Mouse (Mus musculus) intestine, postnatal 0 days (tissue): ENCODE measurements around the gene Apip. TPM values are rescaled to one million over a fixed set of nuclear protein-coding genes. Genes with fewer than 3 reads are reported as not detected.

Source experiments
- ATAC-seq: fragments of 200-750 bp; cut with Nextera tagmentation; 2 replicates; pipeline ENCODE4 v1.8.0; 2017; ENCODE audit warnings: mild to moderate bottlenecking, moderate TSS enrichment, moderate library complexity
- H3K27ac ChIP-seq: fragments of 300-500 bp; sonication (generic); 2 replicates; pipeline ENCODE4 v1.5.1; 2014; ENCODE audit warnings: mild to moderate bottlenecking, low read depth, low read length, moderate library complexity
- H3K27me3 ChIP-seq: fragments of 300-500 bp; sonication (generic); replicated peaks from 2 replicates; pipeline ENCODE4 v1.6.1; 2014; ENCODE audit warnings: low read length, mixed read lengths; ENCODE audit not compliant: control insufficient read depth, insufficient read depth
- H3K36me3 ChIP-seq: fragments of 300-500 bp; sonication (generic); 2 replicates; pipeline ENCODE4 v1.6.1; 2014; ENCODE audit warnings: mild to moderate bottlenecking, moderate library complexity; ENCODE audit not compliant: control insufficient read depth, insufficient read depth
- H3K4me1 ChIP-seq: fragments of 300-500 bp; sonication (generic); replicated peaks from 2 replicates; pipeline ENCODE4 v1.6.1; 2014; ENCODE audit warnings: antibody characterized with exemption, low read length, mixed read lengths; ENCODE audit not compliant: control insufficient read depth, insufficient read depth
- H3K4me2 ChIP-seq: fragments of 300-500 bp; sonication (generic); replicated peaks from 2 replicates; pipeline ENCODE4 v1.6.1; 2014; ENCODE audit warnings: low read depth, mild to moderate bottlenecking, moderate library complexity
- H3K4me3 ChIP-seq: fragments of 300-500 bp; sonication (generic); 2 replicates; pipeline ENCODE4 v1.5.1; 2014; ENCODE audit warnings: low read depth, low read length
- H3K9ac ChIP-seq: fragments of 300-500 bp; sonication (generic); 2 replicates; pipeline ENCODE4 v1.6.1; 2014; ENCODE audit warnings: mild to moderate bottlenecking, low read depth, low read length
- H3K9me3 ChIP-seq: fragments of 300-500 bp; sonication (generic); 2 replicates; pipeline ENCODE4 v1.6.1; 2016; ENCODE audit warnings: mixed run types; ENCODE audit not compliant: control insufficient read depth
- CTCF ChIP-seq: sonication (generic); IDR thresholded peaks from 2 replicates; pipeline ENCODE4 v1.5.1; 2016; ENCODE audit warnings: low read depth, mild to moderate bottlenecking, control low read depth, antibody characterized with exemption, moderate library complexity
- WGBS: fragments of 180-500 bp; shearing (Covaris S2); extraction: QIAGEN DNeasy Blood & Tissue Kit; methylation state at CpG from one replicate; pipeline ENCODE4 v1.1.7; 2014; 5-methylcytosine and 5-hydroxymethylcytosine counted together
- polyA plus RNA-seq: library from polyadenylated mRNA; unstranded; fragments of >200 nt; fragmentation: Nextera tagmentation; extraction: Ambion mirVana; gene quantifications from 2 replicates; pipeline ENCODE4 v1.2.1, GENCODE M21; 2015

The Apip gene
- polyA plus RNA-seq, 1 experiment from 2014 or later = 28.8 TPM

DNA sequence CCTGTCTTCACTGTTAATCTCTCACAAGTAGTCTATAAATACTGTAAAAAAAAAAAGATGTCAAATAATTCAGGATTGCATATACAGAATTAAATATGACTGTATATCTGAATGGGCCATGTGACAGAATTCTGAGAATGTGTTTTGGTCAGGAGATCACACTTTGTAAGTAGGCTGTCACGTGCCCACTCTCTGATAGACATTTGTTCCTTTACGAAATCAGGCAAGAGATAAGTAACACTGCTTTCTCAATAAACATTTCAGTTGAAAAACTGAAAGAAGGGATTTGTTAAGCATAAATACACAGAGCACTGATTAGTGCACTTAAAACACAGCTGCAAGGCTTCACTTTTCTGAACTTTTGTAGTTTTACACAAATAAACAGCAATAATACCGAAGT lies 2.9 kb upstream of the Apip start:
- no peaks in the 10 kb centered on the region for H3K9me3 ChIP-seq
- H3K4me1 ChIP-seq = no peaks in the 10 kb centered on the region
- no peak overlapping the region for H3K4me3 ChIP-seq
- no peak for TF ChIP-seq CTCF
- no peak overlapping the region for H3K27ac ChIP-seq
- WGBS = 35% methylated on average over 3 of the region's 3 CpGs
- ATAC-seq = no peak
- H3K9ac ChIP-seq = no peak overlapping the region
- H3K36me3 ChIP-seq = no peaks in the 10 kb centered on the region
- H3K4me2 ChIP-seq = no peak overlapping the region
- H3K27me3 ChIP-seq = no peaks in the 10 kb centered on the region

DNA sequence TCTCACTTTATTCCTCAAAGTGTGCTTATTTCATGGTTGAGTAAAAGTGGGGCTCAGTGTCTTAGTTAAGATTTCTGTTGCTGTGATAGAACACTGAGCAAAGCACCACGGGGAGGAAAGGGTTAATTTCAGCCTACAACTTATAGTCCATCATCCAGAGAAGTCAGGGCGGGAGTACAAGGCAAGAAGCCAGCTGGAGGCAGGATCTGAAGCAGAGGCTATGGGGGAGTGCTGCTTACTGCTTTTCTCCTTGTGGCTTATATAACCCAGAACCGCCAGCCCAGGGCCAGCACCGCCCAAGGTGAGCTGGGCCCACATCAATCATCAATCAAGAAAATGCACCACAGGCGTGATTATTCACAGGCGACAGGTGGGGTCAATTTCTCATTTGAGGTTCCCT lies 7.6 kb downstream of the Apip start:
- no peak for TF ChIP-seq CTCF

DNA sequence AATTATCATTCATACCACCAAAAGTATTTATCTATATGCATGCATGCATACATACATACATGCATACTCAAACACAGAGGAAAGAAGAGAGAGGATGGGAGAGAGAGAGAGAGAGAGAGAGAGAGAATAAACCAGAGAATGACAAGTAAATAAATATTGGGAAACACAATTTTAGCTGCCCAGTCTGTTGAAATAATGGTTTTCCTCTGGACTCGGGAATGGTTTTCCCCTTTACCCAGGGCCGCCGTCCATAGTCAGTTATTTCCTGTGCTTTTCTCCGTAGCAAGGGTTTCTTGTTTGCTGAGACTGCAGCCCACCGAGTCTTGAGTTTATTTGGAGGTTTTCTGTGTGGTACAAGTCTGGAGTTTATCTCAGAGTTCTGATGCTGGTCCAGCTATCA lies 8.2 kb downstream of the Apip start:
- H3K4me1 ChIP-seq = no peaks in the 10 kb centered on the region
- no peaks in the 10 kb centered on the region for H3K27me3 ChIP-seq
- no peak for TF ChIP-seq CTCF
- peaks cover 5% of the 10 kb centered on the region; the same call in 1 of the 2 replicates for H3K36me3 ChIP-seq
- H3K4me2 ChIP-seq = no peak overlapping the region
- H3K27ac ChIP-seq = no peak overlapping the region
- no peak overlapping the region for H3K4me3 ChIP-seq
- H3K9me3 ChIP-seq = no peaks in the 10 kb centered on the region
- no peak for ATAC-seq
- H3K9ac ChIP-seq = no peak overlapping the region
- WGBS = 63% methylated on average over 5 of the region's 5 CpGs

More for the DNA sequence above, 7.6 kb downstream of the Apip start:
- H3K36me3 ChIP-seq = peaks cover 5% of the 10 kb centered on the region; the same call in 1 of the 2 replicates
- no peak overlapping the region for H3K4me2 ChIP-seq
- H3K4me3 ChIP-seq = no peak overlapping the region
- H3K4me1 ChIP-seq = no peaks in the 10 kb centered on the region
- WGBS = 68% methylated on average over 6 of the region's 6 CpGs
- no peaks in the 10 kb centered on the region for H3K27me3 ChIP-seq
- H3K9ac ChIP-seq = no peak overlapping the region
- ATAC-seq = no peak
- H3K9me3 ChIP-seq = no peaks in the 10 kb centered on the region
- H3K27ac ChIP-seq = no peak overlapping the region

DNA sequence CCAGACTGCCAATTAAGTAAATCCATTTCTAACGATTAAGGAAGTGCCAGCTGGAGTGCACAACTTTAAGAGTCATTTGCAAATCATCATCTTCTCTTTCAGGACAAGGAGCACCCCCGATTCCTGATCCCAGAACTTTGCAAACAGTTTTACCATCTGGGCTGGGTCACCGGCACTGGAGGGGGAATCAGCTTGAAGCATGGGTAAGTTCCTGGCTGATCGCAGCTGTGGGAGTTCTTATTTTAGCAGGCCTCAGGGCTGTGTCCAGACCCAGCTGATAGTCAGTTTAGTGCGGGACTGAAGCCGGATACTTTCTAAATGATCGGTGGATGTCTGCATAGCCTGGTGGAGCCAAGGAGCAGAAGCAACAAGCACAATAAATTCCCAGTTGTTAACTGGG lies 9.4 kb downstream of the Apip start:
- Histone ChIP-seq H3K9ac (no peak overlapping the region), H3K27ac (no peak overlapping the region), H3K4me2 (no peak overlapping the region), H3K4me1 (no peaks in the 10 kb centered on the region), H3K9me3 (no peaks in the 10 kb centered on the region), H3K27me3 (no peaks in the 10 kb centered on the region), H3K36me3 (peaks cover 5% of the 10 kb centered on the region; the same call in 1 of the 2 replicates), H3K4me3 (no peak overlapping the region)
- no peak for ATAC-seq
- no peak for TF ChIP-seq CTCF
- 80% methylated on average over 7 of the region's 7 CpGs for WGBS

DNA sequence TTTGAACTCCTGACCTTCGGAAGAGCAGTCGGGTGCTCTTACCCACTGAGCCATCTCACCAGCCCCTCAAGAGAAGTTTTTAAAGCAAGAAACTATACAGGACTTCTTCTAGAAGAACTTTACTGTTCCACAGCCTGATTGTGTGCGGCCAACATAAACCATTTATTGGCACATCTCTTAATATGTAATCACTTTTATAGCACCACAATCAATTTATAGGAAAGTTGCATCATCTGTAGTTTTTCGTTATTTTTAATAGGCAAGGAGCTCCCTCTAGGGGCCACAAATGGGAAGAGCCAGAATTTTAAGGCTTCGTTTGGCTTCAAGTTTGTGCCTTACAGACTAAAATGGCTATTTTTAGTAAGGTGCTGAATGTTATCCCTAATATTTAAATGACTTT lies 11.0 kb downstream of the Apip start:
- Histone ChIP-seq H3K4me3 (no peak overlapping the region), H3K4me2 (no peak overlapping the region), H3K4me1 (no peaks in the 10 kb centered on the region), H3K9me3 (no peaks in the 10 kb centered on the region), H3K36me3 (peaks cover 16% of the 10 kb centered on the region; the same call in 1 of the 2 replicates), H3K27ac (no peak overlapping the region), H3K9ac (no peak overlapping the region), H3K27me3 (no peaks in the 10 kb centered on the region)
- WGBS = 50% methylated on average over 5 of the region's 5 CpGs
- peak; percentile 74 for TF ChIP-seq CTCF
- ATAC-seq = no peak

DNA sequence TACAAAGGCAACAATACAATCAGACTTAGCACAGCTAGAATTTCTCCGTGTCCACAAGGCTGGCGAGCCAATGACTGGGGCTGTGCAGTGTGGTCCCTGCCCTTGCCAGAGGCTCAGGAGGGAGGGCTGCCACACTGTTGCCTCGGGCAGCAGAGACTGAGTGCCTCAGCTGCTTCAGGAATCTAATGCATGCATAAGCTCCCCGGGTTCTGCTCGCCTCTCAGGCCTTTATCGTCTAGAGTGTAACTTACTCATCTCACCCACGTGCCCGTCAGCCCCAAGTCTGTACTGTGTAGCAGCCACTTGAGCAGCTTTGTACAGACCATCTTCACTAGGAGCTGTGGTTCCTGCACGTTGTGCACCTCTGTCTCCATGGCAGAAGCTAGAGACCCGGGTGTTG lies 12.2 kb downstream of the Apip start:
- ATAC-seq = no peak
- Histone ChIP-seq H3K4me2 (no peak overlapping the region), H3K27me3 (no peaks in the 10 kb centered on the region), H3K4me1 (no peaks in the 10 kb centered on the region), H3K9me3 (no peaks in the 10 kb centered on the region), H3K27ac (no peak overlapping the region), H3K9ac (no peak overlapping the region), H3K36me3 (peaks cover 18% of the 10 kb centered on the region; the same call in 1 of the 2 replicates), H3K4me3 (no peak overlapping the region)
- no peak for TF ChIP-seq CTCF
- WGBS = 78% methylated on average over 10 of the region's 10 CpGs

DNA sequence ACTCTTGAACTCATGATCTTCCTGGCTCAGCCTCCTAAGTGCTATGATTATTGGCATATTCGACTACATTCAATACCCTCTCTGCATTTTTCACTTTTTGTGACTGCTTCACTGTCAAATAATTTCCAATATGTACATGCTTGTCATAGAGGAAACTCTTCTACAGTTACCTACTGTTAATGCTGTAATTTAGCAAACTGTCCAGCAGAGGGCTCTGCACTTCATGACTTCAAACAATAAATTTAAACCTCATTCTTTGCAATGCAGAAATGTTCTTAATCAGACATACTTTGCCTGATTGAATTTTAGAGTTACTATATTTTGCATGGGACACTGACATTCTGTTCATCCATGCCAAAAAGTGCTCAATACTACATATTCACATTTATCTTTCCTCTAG lies 13.0 kb downstream of the Apip start:
- peaks cover 18% of the 10 kb centered on the region; the same call in 1 of the 2 replicates for H3K36me3 ChIP-seq
- no peak for ATAC-seq
- no peak overlapping the region for H3K27ac ChIP-seq
- no peaks in the 10 kb centered on the region for H3K4me1 ChIP-seq
- H3K9ac ChIP-seq = no peak overlapping the region
- H3K4me2 ChIP-seq = no peak overlapping the region
- TF ChIP-seq CTCF = peak; percentile 85
- WGBS = 8% methylated on average over 1 of the region's 1 CpGs
- no peaks in the 10 kb centered on the region for H3K9me3 ChIP-seq
- no peaks in the 10 kb centered on the region for H3K27me3 ChIP-seq
- no peak overlapping the region for H3K4me3 ChIP-seq
